Mouse (Mus musculus): ENCODE measurements around the gene Ccnb2. TPM values are rescaled to one million over a fixed set of nuclear protein-coding genes. Genes with fewer than 3 reads are reported as not detected.

The Ccnb2 gene
- polyA plus RNA-seq, 1 experiment: 71.2 TPM

DNA sequence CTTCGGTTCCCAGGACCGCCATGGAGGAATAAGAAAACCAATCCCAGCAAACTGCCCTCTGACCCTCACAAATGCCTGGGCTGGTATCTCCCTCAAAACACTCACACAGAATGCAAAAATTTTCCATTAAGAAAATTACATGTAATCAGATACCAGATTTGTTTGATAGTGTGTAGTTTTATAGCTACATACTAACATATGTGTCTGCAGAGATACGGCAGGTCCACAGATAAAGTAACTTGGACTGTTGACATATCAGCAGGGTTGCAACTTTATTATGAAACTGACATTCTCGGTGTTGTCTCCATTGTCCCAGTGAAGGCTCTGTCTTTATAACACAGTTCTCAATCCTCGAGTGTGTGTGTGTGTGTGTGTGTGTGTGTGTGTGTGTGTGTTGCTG, 30.3 kb downstream of the Ccnb2 start:
- no peak for TF ChIP-seq GATA1 (IDR thresholded peaks at IDR 0.05; ENCODE audit: low read length)

DNA sequence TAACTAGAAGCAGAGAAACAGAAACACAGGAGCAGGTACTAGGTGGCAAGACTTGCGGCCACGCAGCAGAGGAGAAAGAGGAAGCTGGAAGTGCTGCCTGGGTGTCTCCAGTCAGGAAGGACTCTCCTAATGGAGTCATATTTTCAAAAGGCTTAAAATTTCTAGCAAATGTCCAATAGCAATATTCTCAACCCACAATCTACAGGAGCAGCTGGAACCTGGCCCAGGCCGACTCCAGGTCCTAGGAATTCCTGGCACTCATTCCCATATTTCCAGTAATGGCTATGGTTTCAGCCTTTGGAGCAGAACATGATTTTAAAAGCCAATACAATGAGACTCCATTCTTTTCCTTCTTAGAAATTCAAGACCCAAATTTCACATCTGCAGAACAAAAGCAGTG, 31.8 kb downstream of the Ccnb2 start:
- TF ChIP-seq GATA1 (IDR thresholded peaks at IDR 0.05; ENCODE audit: low read length): no peak

DNA sequence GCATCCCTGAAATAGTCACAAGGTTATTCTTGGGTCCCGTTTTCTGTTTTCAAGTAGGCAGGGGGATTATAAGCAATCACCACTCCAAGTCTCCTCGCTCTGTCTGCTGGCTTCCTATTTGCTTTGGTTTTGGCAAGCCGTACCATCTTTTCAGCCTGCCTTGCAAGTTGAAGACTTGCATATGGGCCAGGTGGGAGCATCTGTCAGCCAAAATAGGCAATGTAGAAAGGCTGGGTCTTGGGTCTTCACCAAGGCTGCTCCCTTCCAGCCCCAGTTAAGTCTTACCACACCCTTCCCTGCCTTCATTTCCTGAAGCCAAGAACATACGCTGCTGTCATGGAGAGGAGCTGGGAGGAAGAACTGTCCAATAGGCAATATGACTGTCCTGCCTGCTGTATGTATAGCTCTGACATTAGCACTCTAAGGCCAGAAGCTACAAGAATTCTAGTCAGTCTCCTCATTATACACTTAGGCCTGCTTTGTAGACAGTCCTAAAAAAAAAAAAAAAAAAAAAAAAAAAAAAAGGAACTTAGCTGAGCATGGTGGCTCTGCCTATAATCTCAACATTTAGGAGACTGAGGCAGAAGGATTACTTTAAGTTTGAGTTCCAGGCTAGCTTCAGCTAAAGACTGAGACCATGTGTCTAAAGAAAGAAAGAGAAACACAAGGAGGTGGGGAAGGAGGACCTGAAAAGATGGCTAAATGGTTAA, 33.8 kb downstream of the Ccnb2 start:
- no peak for TF ChIP-seq GATA1 (IDR thresholded peaks at IDR 0.05; ENCODE audit: low read length)

DNA sequence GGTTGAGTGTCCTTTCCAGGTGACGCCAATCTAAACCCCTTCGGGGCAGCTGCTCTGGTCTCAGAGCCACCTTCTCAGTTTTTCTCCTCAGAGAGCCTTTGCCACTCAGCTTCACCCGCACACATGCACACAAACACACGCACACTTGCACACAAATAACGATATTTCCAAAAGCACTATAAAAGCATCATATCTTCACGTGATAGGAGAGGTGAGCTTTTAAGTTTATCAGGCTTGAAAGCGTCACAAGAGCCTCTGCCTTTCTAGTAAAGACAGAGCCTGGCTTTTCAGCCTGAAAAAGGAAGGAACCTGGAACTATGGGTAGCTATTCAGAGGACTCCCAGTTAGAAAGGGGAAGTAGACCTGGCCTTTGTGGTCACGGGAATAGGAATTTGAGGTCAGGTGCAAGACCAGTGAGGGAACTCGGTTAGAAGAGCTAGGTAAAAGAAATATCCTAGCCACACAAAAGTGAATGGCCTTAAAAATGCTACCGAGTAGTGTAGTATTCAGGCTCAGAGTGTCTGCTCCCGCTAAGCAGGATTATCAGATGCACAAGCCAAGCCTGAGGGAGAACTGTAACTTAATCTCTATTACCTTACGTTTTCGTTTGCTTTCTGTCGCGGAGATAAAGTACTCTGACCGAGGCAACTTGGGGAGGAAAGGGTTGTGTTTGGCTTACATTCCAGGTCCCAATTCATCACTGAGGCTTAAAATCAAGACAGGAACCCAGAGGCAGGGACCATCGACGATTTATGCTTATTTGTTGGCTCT, 36.2 kb downstream of the Ccnb2 start:
- no peak for TF ChIP-seq GATA1 (IDR thresholded peaks at IDR 0.05; ENCODE audit: low read length)

DNA sequence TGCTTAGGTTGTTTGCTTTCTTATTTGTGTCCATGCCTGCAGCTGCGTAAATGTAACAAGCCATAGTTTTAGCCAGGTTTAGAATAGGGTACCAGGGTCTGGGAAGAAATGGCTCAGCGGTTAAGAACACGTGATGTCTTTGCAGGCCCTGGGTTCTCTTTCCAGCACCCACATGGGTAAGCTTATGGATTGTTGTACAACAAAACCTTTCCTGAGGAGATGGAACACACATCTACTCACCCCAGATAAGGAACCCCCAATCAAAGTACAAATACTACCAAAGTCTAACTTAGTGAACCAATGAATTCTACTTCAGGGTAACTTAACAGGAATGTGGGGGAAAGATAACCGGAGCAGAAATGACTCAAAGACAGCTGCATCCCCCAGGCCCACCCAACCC, 36.9 kb downstream of the Ccnb2 start:
- TF ChIP-seq GATA1 (IDR thresholded peaks at IDR 0.05; ENCODE audit: low read length): no peak

DNA sequence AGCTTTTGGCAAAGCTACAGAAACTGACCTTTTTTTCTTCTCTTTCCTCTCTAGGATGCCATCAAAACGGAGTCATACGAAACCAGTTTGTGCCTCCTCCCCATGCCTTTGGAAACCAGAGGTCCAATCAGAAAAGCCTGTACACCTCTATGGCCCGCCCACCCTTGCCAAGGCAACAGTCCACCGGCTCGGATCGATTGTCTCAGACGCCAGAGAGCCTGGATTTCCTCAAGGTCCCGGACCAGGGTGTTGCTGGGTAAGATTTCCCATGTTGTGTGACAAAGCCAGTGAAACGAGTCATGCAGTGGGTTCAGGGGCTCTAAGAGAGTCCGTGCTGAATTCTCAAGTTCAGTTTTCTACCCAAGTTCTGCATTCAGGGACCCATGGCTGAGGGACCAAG, 37.6 kb downstream of the Ccnb2 start:
- TF ChIP-seq GATA1 (IDR thresholded peaks at IDR 0.05; ENCODE audit: low read length): no peak

DNA sequence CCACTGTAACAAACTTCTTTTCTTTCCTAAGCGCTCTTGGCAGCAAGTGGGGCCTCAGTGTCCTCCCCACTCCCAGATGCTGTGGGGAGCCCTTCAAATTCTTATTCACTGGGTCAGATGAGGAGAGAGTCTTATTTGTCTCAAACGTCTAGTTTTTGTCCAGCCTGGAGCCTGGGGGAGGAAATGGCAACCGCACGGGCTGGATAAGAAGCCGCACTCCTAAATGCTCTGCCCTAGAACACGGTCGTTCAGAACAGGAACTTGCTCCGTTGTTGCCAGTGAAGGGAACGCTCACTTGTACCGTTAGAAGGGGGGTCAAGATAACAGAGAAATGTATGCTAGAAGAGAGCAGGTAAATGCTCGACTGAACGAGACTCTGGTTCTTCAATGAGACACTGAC, 39.3 kb downstream of the Ccnb2 start:
- no peak for TF ChIP-seq GATA1 (IDR thresholded peaks at IDR 0.05; ENCODE audit: low read length)

DNA sequence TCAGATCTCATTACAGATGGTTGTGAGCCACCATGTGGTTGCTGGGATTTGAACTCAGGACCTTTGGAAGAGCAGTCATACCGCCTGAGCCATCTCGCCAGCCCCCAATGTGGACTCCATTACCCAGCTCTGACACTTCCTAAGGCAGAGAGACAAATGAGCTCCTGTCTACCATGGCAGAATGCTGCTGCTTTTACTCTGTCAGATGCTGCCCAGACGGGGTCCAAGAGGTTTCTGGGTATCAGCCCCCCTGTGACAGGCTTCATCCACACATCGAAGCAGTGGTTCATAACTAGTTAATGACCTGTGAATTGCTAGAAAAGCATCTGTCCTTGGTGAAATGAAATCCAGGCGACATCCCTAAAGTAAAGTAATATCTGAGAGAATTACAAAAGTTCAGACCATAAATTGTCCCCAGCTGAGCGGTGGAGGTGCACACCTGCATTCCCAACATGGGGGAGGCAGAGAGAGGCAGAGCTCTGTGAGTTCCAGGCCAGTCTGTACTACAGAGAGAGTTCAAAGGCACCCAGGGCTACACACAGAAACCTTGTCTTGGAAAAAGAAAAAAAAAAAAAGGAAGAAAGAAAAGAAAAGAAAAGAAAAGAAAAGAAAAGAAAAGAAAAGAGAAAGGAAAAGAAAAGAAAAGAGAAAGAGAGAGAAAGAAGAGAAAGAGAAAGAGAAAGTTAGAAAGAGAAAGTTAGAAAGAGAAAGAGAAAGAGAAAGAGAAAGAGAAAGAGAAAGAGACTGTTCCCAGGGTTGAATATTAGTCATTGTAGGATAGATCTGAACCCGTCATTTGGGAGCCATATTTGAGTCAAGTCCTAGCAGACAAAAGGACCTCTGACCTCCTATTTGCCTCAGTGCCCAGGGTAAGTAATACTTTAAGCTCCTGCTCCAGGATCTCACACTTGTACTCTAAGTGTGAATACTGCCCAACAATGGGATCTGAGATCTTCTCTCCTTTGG, 41.6 kb downstream of the Ccnb2 start:
- no peak for TF ChIP-seq GATA1 (IDR thresholded peaks at IDR 0.05; ENCODE audit: low read length)

DNA sequence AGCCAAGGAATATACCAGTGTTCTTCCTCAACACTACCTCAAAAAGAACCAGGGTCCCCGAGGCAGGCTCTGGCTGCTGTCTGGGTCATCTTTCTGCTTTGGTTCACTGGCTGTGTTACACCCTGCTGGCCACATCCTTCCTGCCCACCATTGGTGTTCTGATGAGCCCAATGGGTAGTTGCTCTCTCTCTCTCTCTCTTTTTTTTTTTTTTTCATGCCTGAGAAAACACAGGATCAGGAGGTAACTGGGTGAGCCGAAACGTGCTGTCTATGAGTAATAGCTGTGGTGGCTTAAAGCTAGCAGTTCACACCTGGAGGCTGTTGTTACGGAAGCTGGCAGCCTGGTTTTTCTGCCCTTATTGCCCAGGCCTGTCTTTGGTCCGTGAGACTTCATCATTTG, 49.7 kb downstream of the Ccnb2 start:
- no peak for TF ChIP-seq GATA1 (IDR thresholded peaks at IDR 0.05; ENCODE audit: low read length)

DNA sequence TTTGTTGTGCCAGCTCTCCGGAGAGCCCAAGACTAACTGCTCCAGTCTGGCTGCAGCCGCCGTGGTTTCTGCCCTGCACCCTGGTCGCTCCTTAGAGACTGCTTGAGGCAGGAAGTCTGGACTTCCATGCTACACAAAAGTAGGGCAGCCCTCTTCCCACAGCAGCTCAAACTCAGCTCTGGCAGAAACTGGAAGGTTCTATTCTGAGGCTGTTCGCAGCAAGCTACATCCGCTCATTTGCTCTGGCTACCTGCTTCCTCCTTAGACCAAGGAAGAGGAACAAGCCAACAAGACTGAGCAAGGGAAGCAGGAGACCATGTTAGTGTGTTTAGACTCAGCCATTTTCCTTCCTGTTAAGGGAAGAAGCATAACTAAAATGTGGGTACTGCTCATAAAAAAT, 54.4 kb downstream of the Ccnb2 start:
- TF ChIP-seq GATA1 (IDR thresholded peaks at IDR 0.05; ENCODE audit: low read length): no peak

DNA sequence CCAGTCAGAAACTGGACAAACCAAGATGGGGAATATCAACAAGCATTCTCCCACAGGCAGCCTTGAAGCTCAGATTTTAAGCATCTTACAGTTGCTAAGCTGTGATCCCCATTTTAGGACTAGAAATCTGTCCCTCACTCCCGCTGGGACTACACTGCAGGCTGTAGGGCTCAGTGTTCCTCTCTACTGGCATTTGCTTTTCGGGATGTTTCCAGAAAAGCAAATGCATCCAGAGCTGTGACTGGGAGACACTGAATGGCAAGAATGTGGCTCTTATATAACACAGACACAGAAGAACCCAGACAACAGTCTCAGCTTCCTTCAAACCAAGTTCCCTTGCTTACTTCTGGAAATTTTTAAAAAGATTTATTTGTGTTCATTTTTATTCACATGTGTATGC, 55.4 kb downstream of the Ccnb2 start:
- no peak for TF ChIP-seq GATA1 (IDR thresholded peaks at IDR 0.05; ENCODE audit: low read length)

DNA sequence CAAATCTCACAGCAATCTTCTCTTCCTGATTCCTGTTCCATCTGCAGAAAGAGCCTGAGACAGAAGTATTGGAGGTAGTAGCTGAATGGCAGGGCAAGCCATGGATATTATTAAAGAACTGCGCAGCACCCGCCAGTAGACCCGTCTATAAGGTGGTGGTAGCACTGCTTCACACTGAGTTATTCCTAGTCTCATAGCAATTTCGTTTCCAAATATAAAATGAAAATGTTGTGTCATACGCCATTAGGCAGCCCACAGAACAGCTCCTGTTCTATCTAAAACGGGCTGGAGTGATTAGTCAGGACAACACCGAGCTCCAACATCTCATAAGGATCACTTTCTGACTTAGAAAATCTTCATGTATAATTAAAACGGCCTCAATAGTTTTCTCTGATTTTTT, 56.6 kb downstream of the Ccnb2 start:
- no peak for TF ChIP-seq GATA1 (IDR thresholded peaks at IDR 0.05; ENCODE audit: low read length)

DNA sequence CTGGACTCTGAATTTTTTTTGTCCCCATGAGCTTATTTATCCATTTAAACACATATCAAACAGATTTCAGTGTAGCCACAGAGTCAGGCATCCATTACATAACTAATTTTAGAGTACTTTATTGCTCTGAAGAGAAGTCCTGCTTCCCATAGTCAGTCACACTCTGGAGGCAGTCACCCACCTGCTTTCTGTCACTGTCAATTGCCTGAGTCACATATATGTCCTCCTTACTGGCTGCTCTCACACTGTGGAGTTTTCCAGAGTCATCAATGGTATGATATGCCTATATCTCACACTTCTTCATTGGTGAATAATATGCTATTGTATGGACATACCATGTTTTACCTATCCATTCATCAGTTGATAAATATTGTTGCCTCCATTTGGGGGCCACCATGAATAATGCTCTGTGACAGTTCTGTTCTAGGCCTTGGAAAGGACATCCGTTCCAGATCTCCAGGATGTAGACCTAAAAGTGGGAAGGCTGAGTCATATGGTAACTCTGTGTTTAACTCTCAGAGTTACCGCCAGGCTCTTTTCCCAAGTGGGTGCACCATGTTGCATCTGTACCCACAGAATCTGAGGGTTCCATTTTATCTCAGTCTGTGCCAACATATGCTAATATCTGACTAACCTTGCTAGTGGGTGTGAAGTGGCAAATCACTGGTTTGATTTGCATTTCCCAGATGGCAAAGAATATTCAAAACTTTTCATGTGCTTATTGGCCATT, 61.8 kb downstream of the Ccnb2 start:
- TF ChIP-seq GATA1 (IDR thresholded peaks at IDR 0.05; ENCODE audit: low read length): no peak

Other genes with a start within 250 kb of the Ccnb2 start
- gene Myo1e, start 214.2 kb downstream of the Ccnb2 start, polyA plus RNA-seq (2012): 0.01 and 0.02 TPM in 2 replicates
- 4.1 and 4.4 TPM in 2 replicates for gene Rnf111, start 82.2 kb upstream of the Ccnb2 start, polyA plus RNA-seq (2012)
- 8.9 and 11.3 TPM in 2 replicates for gene Sltm, start 121.2 kb upstream of the Ccnb2 start, polyA plus RNA-seq (2012)
- gene Gm10642, start 234.7 kb upstream of the Ccnb2 start, polyA plus RNA-seq (2012): 1.4 and 1.5 TPM in 2 replicates
- 15.8 and 21.2 TPM in 2 replicates for gene Mindy2, start 235.6 kb upstream of the Ccnb2 start, polyA plus RNA-seq (2012)

All from G1E-ER4 (cell line).